Mouse (Mus musculus): ENCODE measurements around the gene Cacna2d1. TPM values are rescaled to one million over a fixed set of nuclear protein-coding genes. Genes with fewer than 3 reads are reported as not detected.

Cacna2d1 gene
- polyA plus RNA-seq, 1 experiment from 2014 or later, result 6.0 TPM

GRCm38 (mm10) chr5:16418504-16418903 is 484.0 kb downstream of the Cacna2d1 start:
- H3K27me3 ChIP-seq, result peaks cover 14% of the 10 kb centered on the region
- no peak for TF ChIP-seq CTCF (IDR thresholded peaks at IDR 0.05)
- ATAC-seq (no peak), DNase-seq (ENCODE audit: low read depth, low spot score) (no peak)
- POLR2A ChIA-PET, result no interaction called here
- in situ Hi-C loops (cut with MboI; ENCODE audit: low pct_unique_long_range_greater_than_20kb), result no loop called here
- CTCF ChIA-PET, result interaction anchor here (1.1 kb wide), 1 partner anchor 19 kb away, joined by 3 read pairs; no protein-coding TSS in a partner anchor

Other genes starting within 250 kb of the Cacna2d1 start
- not detected for gene Speer4c, start 220.4 kb upstream of the Cacna2d1 start, polyA plus RNA-seq (2021)

All from Patski (cell line).